Mouse (Mus musculus): ENCODE data around the gene Gm13272. TPM values are rescaled to one million over a fixed set of nuclear protein-coding genes. Genes with fewer than 3 reads are reported as not detected.
"Not testable (repeated sequence)": the region's sequence is repeated elsewhere in the genome, so short reads cannot be mapped to it uniquely, and the experiment has no call there.

The Gm13272 gene
- polyA plus RNA-seq, 1 experiment from 2014 or later: not detected

- not testable (repeated sequence) for ATAC-seq (replicated peaks; ENCODE audit: low FRiP score, low read depth)
- TF ChIP-seq CTCF (IDR thresholded peaks at IDR 0.05; ENCODE audit: low read depth): 0 out of 2 replicates have a peak, but pooled peaks have one; percentile 26
These were observed 24.8 kb upstream of the Gm13272 start, which contains the start of gene Gm13271 for GRCm38 (mm10) chr4:88754818-88755340. Gene Gm13271 (plus strand): TSS chr4:88754868.

GRCm38 (mm10) chr4:88756581-88757513 lies 22.8 kb upstream of the Gm13272 start:
- 11% methylated on average over 28 of the region's 31 CpGs for WGBS
- not testable (repeated sequence) for H3K36me3 ChIP-seq (ENCODE audit: insufficient read depth, low read length); H3K9me3 ChIP-seq (replicated peaks; ENCODE audit: low read length); H3K27me3 ChIP-seq (ENCODE audit: insufficient read depth, low read length); DNase-seq (ENCODE audit: low spot score); H3K4me1 ChIP-seq (replicated peaks; ENCODE audit: insufficient read depth, low read length); ATAC-seq (replicated peaks; ENCODE audit: low FRiP score, low read depth)
- peak overlapping the region; percentile 65 for H3K9ac ChIP-seq (ENCODE audit: low read depth, low read length)
- peak overlapping the region; percentile 46 for H3K4me3 ChIP-seq (replicated peaks; ENCODE audit: low read depth, low read length)
- H3K4me2 ChIP-seq (ENCODE audit: low read length): peak overlapping the region; percentile 75
- peak overlapping the region; percentile 98 for H3K27ac ChIP-seq

More at GRCm38 (mm10) chr4:88754818-88755340, 24.8 kb upstream of the Gm13272 start, which contains the start of gene Gm13271:
- H3K4me2 ChIP-seq (ENCODE audit: low read length); H3K4me3 ChIP-seq (replicated peaks; ENCODE audit: low read depth, low read length); H3K4me1 ChIP-seq (replicated peaks; ENCODE audit: insufficient read depth, low read length); DNase-seq (ENCODE audit: low spot score); H3K27me3 ChIP-seq (ENCODE audit: insufficient read depth, low read length); H3K36me3 ChIP-seq (ENCODE audit: insufficient read depth, low read length); H3K9me3 ChIP-seq (replicated peaks; ENCODE audit: low read length); H3K9ac ChIP-seq (ENCODE audit: low read depth, low read length); H3K27ac ChIP-seq: not testable (repeated sequence)
- WGBS: 81% methylated on average over 15 of the region's 15 CpGs

- DNase-seq (ENCODE audit: low spot score): peak; percentile 96
- Histone ChIP-seq H3K4me2 (ENCODE audit: low read length) (peak overlapping the region; percentile 75), H3K4me3 (replicated peaks; ENCODE audit: low read depth, low read length) (peak overlapping the region; percentile 46), H3K9ac (ENCODE audit: low read depth, low read length) (peak overlapping the region; percentile 65), H3K27ac (peak overlapping the region; percentile 98)
- H3K36me3 ChIP-seq (ENCODE audit: insufficient read depth, low read length); H3K9me3 ChIP-seq (replicated peaks; ENCODE audit: low read length); H3K27me3 ChIP-seq (ENCODE audit: insufficient read depth, low read length); H3K4me1 ChIP-seq (replicated peaks; ENCODE audit: insufficient read depth, low read length): not testable (repeated sequence)
- peak; percentile 71 for TF ChIP-seq CTCF (IDR thresholded peaks at IDR 0.05; ENCODE audit: low read depth)
- WGBS: under 1% methylated on average over 11 of the region's 21 CpGs
- peak; percentile 100 for ATAC-seq (replicated peaks; ENCODE audit: low FRiP score, low read depth)
These were observed 22.0 kb upstream of the Gm13272 start for GRCm38 (mm10) chr4:88757628-88758031.

GRCm38 (mm10) chr4:88758751-88759150 lies 20.9 kb upstream of the Gm13272 start:
- not testable (repeated sequence) for H3K27ac ChIP-seq; DNase-seq (ENCODE audit: low spot score); H3K9me3 ChIP-seq (replicated peaks; ENCODE audit: low read length); H3K4me2 ChIP-seq (ENCODE audit: low read length); H3K27me3 ChIP-seq (ENCODE audit: insufficient read depth, low read length); H3K9ac ChIP-seq (ENCODE audit: low read depth, low read length); ATAC-seq (replicated peaks; ENCODE audit: low FRiP score, low read depth); H3K4me1 ChIP-seq (replicated peaks; ENCODE audit: insufficient read depth, low read length); H3K36me3 ChIP-seq (ENCODE audit: insufficient read depth, low read length); H3K4me3 ChIP-seq (replicated peaks; ENCODE audit: low read depth, low read length)
- 87% methylated on average over 8 of the region's 9 CpGs for WGBS

GRCm38 (mm10) chr4:88759610-88760268 lies 19.9 kb upstream of the Gm13272 start, which contains the start of gene Gm13283:
Gene Gm13283 (plus strand): TSS chr4:88760119.
- not testable (repeated sequence) for H3K36me3 ChIP-seq (ENCODE audit: insufficient read depth, low read length); H3K9ac ChIP-seq (ENCODE audit: low read depth, low read length); ATAC-seq (replicated peaks; ENCODE audit: low FRiP score, low read depth); H3K27me3 ChIP-seq (ENCODE audit: insufficient read depth, low read length); H3K9me3 ChIP-seq (replicated peaks; ENCODE audit: low read length); DNase-seq (ENCODE audit: low spot score); H3K4me1 ChIP-seq (replicated peaks; ENCODE audit: insufficient read depth, low read length)
- Histone ChIP-seq H3K27ac (peak within 1 kb of the TSS; percentile 73), H3K4me3 (replicated peaks; ENCODE audit: low read depth, low read length) (peak within 1 kb of the TSS; percentile 16; the same call in 1 of the 2 replicates), H3K4me2 (ENCODE audit: low read length) (peak within 1 kb of the TSS; percentile 34; the same call in 1 of the 2 replicates)
- WGBS: 20% methylated on average over 7 of the region's 14 CpGs

- not testable (repeated sequence) for H3K9ac ChIP-seq (ENCODE audit: low read depth, low read length); H3K4me1 ChIP-seq (replicated peaks; ENCODE audit: insufficient read depth, low read length); ATAC-seq (replicated peaks; ENCODE audit: low FRiP score, low read depth); H3K36me3 ChIP-seq (ENCODE audit: insufficient read depth, low read length); H3K9me3 ChIP-seq (replicated peaks; ENCODE audit: low read length); H3K27me3 ChIP-seq (ENCODE audit: insufficient read depth, low read length)
- peak; percentile 93 for DNase-seq (ENCODE audit: low spot score)
- peak overlapping the region; percentile 16; the same call in 1 of the 2 replicates for H3K4me3 ChIP-seq (replicated peaks; ENCODE audit: low read depth, low read length)
- WGBS: under 1% methylated on average over 24 of the region's 28 CpGs
- peak overlapping the region; percentile 34; the same call in 1 of the 2 replicates for H3K4me2 ChIP-seq (ENCODE audit: low read length)
- peak overlapping the region; percentile 73 for H3K27ac ChIP-seq
- TF ChIP-seq CTCF (IDR thresholded peaks at IDR 0.05; ENCODE audit: low read depth): peak; percentile 72
These were observed 19.2 kb upstream of the Gm13272 start for GRCm38 (mm10) chr4:88760431-88760830.
